Mouse (Mus musculus) brain, adult 2 months (tissue): ENCODE results near the gene Cdpf1.

ENCODE experiments used
- DNase-seq: peaks from one replicate; pipeline ENCODE4 v3.0.0; 2011; ENCODE audit warnings: low read depth, low spot score

The Cdpf1 gene

DNA sequence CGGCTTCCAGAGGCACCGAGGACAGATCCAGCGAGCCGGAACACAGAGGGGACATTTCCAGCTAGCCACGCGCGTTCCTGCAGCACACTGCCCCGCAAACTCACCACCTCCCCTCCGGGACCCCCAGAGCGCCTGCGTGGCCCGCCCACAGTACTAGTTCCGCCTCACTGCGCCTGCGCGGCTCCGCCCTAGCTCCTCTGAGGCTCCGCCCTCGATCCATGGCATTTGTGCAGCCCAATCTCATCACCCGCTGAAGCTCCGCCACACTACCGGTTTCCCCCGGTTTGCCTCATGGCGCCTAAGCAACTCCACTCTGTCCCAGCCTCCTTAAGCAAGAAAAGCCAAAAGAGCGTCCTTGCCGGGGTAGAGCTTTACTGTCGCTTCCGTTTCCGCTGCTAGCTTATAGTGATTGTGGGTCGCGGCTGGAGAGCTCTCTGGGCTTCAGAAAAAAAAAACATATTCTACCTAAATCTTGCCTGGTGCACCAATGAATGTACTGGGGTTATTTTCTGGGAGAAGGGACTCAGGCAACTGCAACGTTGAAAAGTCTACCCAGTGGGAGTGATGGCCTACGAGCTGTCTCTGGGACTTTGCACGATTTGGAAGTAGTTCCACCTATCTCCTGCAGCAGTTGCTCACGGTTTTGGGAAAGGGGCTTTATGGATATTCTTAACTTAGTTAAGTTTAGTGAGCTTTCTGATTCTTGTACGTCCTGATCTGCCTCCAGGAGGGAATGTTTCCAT, at the start of gene Cdpf1:
Cdpf1 (minus strand) TSS at position 163 of the 743 bp plus-strand sequence.
- peak; percentile 99 for DNase-seq

DNA sequence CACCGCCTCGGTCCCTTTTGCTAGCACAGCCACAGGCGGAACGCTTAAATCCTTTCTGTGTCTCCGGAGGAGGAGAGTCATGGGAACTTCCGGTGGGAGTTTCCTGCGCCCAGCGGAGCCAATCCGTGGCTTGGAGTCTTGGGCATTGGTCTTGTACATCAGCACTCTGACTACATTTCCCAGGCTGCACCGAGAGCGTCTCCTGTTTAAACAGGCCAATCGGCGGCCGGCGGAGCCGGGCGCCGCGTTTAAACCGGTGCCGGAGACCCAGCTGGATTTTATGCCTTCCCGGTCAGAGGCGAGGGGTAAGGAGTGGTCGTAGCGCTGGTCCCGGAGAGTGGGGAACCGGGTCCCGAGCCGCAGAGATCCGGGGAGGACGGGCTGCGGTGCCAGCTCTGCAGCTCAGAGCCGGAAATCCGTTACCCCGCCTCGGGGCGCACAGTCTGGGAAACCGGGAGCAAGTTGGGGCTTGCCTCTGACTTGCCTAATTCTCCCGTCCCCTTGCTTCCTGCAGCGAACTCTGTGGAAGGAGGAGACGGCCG, 48.1 kb upstream of the Cdpf1 start, which contains the start of gene Gtse1:
Gtse1 (plus strand) TSS at position 256 of the 542 bp plus-strand sequence.
- peak; percentile 99 for DNase-seq

GRCm38 (mm10) chr15:85858980-85859489, 47.5 kb upstream of the Cdpf1 start:
- DNase-seq = no peak

GRCm38 (mm10) chr15:85851656-85852392, 40.3 kb upstream of the Cdpf1 start:
- peak; percentile 12 for DNase-seq

DNA sequence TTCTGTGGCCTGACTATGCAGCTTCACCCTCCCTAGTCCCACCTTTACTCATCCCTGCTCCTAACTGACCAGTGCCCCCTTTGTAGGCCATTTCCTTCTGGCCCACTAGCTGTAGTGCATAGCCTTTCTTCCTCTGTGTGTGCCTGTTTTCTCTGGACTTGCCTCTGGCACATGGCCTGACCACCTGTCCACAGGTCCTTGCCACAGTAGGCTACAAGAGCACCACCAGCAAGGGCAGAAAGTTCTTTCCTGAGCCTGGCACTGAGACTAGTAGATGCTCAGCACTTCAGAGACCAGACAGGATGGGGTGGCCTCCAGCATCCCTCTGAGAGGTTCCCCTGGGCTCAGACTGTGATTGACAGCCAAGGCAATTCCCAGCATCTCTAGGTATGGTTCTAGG, 33.6 kb upstream of the Cdpf1 start:
- DNase-seq = peak; percentile 54

DNA sequence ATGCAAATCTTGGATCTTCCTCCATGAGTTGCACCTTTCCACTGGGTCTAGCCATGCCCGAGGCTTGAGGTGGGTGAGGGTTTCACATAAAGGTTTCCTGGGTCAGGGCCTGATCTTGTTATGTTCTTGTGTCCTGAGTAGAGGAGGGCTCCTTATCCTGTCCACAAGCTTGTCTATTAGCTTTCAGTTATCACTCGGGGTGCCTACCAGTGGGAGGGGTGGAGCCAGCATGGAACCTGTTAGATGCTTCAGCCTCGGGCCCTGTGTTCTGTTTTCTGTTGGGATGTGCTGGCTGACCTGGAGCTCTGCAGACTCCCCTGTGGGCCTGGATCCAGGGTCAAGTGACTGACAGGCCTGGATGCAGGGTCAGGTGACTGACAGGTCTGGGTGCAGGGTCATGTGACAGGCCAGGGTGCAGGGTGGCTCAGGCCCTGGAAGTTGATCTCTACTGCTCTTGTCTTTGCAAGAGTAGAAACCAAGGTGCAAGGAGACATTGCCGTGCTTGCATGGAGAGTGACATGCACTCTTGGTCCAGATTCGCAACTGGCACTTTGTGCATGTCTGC, 30.4 kb upstream of the Cdpf1 start:
- DNase-seq = no peak

DNA sequence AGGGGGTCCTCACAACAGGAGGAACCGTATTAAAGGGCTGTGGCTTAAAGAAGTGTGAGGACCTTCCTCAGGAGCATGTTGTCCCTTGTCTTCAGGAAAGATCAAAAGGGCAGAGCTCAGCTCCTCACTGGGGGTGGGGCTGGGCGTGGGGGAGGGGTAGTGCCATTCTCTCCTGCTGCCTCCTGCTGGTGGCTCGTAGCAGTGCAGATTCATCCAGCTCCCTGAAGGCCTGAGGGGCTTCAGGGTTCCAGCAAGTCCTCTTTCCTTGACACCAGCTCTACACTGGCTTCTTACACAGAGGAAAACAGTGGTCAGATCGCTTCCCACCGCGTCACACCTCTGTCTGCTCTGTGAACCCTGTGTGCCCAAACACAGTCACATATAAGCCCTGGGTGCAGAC, 29.5 kb upstream of the Cdpf1 start:
- DNase-seq = peak; percentile 8

- DNase-seq = no peak
Observed at GRCm38 (mm10) chr15:85836887-85837286, 25.4 kb upstream of the Cdpf1 start.

DNA sequence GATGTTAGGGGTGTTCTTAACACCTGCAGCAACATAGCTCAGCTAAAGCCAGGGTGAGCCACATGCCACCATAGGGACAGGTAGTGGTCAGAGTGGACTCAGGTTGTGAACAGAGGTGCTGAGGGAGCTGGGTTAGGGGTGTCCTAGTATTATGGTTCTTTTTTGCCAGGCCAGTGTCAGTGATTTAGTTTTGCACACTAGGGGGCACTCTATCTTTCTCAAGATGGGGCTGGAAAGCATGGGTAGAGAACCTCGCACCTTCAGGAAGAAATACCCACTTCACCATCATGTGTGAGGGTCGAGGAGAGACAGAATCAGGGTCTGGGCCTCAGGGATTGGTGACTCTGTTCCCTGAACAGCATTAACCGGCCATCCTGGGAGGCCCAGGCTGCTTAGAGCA, 23.8 kb upstream of the Cdpf1 start:
- peak; percentile 24 for DNase-seq

DNA sequence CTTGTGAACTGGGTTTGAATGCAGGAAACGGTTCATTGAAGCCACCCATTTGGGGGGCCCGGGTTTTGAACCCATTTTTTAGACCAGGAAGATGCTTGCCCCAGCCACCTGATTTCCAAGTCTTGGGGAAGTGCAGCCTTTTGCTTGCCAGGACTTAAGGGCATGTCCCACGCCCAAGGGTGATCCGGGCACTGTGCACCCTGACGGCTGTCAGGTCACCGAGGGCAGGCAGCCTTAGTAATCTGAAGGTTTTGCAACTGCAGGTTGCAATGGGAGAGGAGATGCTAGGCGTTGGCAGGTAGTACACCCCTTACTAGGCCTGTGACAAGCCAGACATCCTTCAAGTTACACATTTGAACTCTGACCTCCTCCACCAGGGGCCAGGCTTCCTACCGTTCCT, 21.1 kb upstream of the Cdpf1 start:
- DNase-seq = no peak

- DNase-seq = peak; percentile 92
Observed at GRCm38 (mm10) chr15:85831954-85832590, 20.6 kb upstream of the Cdpf1 start, which contains the start of gene Ttc38. Ttc38 (plus strand) TSS chr15:85832306.

GRCm38 (mm10) chr15:85829470-85829869, 18.0 kb upstream of the Cdpf1 start:
- no peak for DNase-seq

- no peak for DNase-seq
Observed at GRCm38 (mm10) chr15:85828071-85828470, 16.6 kb upstream of the Cdpf1 start.

- DNase-seq = no peak
Observed at GRCm38 (mm10) chr15:85826676-85827075, 15.2 kb upstream of the Cdpf1 start.

- DNase-seq = peak; percentile 37
Observed at GRCm38 (mm10) chr15:85822011-85822359, 10.5 kb upstream of the Cdpf1 start.

- peak; percentile 54 for DNase-seq
Observed at GRCm38 (mm10) chr15:85821203-85822010, 9.9 kb upstream of the Cdpf1 start, which contains the start of gene Pkdrej. Pkdrej (minus strand) TSS chr15:85821734.

- no peak for DNase-seq
Observed at GRCm38 (mm10) chr15:85813428-85813827, 1.9 kb upstream of the Cdpf1 start.

DNA sequence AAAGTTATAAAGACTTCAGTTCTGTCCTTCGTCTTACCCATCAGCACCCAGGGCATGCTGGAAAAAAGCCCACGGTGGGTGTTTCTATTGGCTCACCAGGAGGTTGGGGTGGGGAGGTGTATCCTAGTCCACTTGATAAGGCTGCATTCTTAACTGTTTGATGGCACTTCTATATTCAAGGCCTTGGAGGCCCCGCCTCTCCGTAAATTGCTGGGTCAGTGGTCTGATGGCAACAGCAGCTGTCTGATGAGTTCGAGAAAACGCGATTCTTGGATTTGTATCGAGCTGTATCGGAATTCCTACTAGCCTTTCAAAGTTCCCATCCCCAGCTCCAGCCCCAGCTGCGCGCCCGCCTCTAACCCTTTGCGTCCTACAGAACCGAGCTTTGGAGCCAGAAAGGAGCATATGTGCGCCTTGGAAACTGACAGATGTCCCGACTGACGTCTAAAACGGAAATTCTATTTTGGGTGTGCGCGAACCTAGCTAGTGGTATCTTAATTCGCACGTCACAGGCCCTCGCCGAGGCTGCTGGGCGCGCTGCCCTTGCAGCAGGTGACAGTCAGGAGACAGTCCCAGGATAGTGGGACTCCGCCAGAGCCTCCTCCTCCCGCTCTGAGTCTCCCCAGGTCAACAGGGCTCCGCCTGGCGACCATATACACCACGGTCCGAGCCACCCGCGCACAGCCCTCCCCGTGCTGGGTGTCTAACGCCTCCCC, 533 bp downstream of the Cdpf1 start:
- DNase-seq = peak; percentile 96

DNA sequence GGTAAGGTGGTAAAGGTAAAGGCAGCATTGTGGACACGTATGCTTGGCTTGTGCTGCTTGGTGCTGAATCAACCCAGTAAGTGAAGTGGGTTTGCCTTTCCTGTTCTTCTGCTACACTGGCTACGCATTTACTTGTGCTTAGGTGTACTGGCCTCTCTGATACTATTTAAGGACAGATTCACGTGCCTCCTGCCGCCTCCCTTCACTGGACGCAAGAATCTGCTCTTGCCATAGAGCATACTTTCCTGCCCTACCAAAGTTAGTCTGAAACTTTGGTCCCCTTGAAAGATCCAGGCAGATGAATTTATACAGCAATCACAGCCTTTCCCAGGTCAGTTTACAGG, 1.1 kb downstream of the Cdpf1 start:
- DNase-seq = no peak

DNA sequence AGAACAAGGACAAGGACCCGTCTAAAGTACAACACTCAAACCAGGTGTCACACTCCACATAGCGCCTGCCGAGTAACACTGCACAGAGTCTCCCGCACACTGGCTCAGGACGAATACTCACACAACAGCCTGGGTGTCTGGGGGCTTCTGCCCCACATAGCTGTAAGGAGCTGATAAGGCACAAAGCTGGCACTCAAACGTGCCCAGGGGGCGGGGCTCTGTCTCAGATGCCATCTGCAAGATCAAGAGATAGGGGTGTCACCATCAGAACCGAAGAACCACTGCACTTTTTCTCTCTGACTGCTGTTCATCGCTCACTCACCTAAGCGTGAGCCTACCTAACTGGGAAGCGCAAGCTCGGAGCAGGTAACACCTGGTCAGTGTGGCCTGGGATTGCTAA, 2.4 kb downstream of the Cdpf1 start:
- DNase-seq = no peak
